Mouse (Mus musculus) kidney, embryonic 14.5 days (tissue): ENCODE data around the gene Mars. TPM values are rescaled to one million over a fixed set of nuclear protein-coding genes. Genes with fewer than 3 reads are reported as not detected.

Experiments
- ATAC-seq: fragments of 200-750 bp; cut with Nextera tagmentation; 2 replicates; pipeline ENCODE4 v1.8.0; 2017; ENCODE audit warnings: moderate number of reproducible peaks, mild to moderate bottlenecking, moderate TSS enrichment, moderate library complexity; ENCODE audit not compliant: low FRiP score, low TSS enrichment
- H3K27ac ChIP-seq: fragments of 300-500 bp; sonication (generic); 2 replicates; pipeline ENCODE4 v1.5.1; 2014; ENCODE audit warnings: low read depth, mild to moderate bottlenecking, low read length, moderate library complexity, mixed read lengths
- H3K27me3 ChIP-seq: fragments of 300-500 bp; sonication (generic); 2 replicates; pipeline ENCODE4 v1.6.1; 2014; ENCODE audit warnings: mild to moderate bottlenecking, low read length; ENCODE audit not compliant: control insufficient read depth, insufficient read depth
- H3K36me3 ChIP-seq: fragments of 300-500 bp; sonication (generic); 2 replicates; pipeline ENCODE4 v1.6.1; 2014; ENCODE audit warnings: low read length, mixed read lengths; ENCODE audit not compliant: control insufficient read depth, insufficient read depth
- H3K4me1 ChIP-seq: fragments of 300-500 bp; sonication (generic); 2 replicates; pipeline ENCODE4 v1.6.1; 2014; ENCODE audit warnings: low read length, mixed read lengths; ENCODE audit not compliant: control insufficient read depth, insufficient read depth
- H3K4me2 ChIP-seq: fragments of 300-500 bp; sonication (generic); replicated peaks from 2 replicates; pipeline ENCODE4 v1.6.1; 2014; ENCODE audit warnings: low read depth, mild to moderate bottlenecking, low read length
- H3K4me3 ChIP-seq: fragments of 300-500 bp; sonication (generic); 2 replicates; pipeline ENCODE4 v1.5.1; 2014; ENCODE audit warnings: mild to moderate bottlenecking, low read length
- H3K9ac ChIP-seq: fragments of 300-500 bp; sonication (generic); 2 replicates; pipeline ENCODE4 v1.6.1; 2014; ENCODE audit warnings: low read depth, mild to moderate bottlenecking, low read length, moderate library complexity
- H3K9me3 ChIP-seq: fragments of 300-500 bp; sonication (generic); 2 replicates; pipeline ENCODE4 v1.6.1; 2016; ENCODE audit warnings: low read length; ENCODE audit not compliant: control insufficient read depth
- WGBS: fragments of 180-500 bp; shearing (Covaris S2); extraction: QIAGEN DNeasy Blood & Tissue Kit; methylation state at CpG from one replicate; pipeline ENCODE4 v1.1.7; 2014; 5-methylcytosine and 5-hydroxymethylcytosine counted together
- polyA plus RNA-seq: library from polyadenylated mRNA; unstranded; fragments of >200 nt; fragmentation: Nextera tagmentation; extraction: Ambion mirVana; gene quantifications from 2 replicates; pipeline ENCODE4 v1.2.1, GENCODE M21; 2014

The Mars gene
- polyA plus RNA-seq, 1 experiment from 2014 or later, result 146 TPM

GRCm38 (mm10) chr10:127291881-127292638, 19.5 kb downstream of the Mars start:
- Histone ChIP-seq H3K27ac (no peak overlapping the region), H3K9ac (peak overlapping the region; percentile 65), H3K27me3 (no peaks in the 10 kb centered on the region), H3K4me3 (peak overlapping the region; percentile 62), H3K9me3 (no peaks in the 10 kb centered on the region), H3K4me1 (peaks cover 24% of the 10 kb centered on the region), H3K36me3 (peaks cover 42% of the 10 kb centered on the region), H3K4me2 (peak overlapping the region; percentile 90)
- ATAC-seq, result no peak
- 54% methylated on average over 5 of the region's 5 CpGs for WGBS

- Histone ChIP-seq H3K27me3 (no peaks in the 10 kb centered on the region), H3K36me3 (peaks cover 43% of the 10 kb centered on the region), H3K4me3 (peak overlapping the region; percentile 62), H3K4me2 (peak overlapping the region; percentile 90), H3K9me3 (no peaks in the 10 kb centered on the region), H3K27ac (peak overlapping the region; percentile 90), H3K4me1 (peaks cover 32% of the 10 kb centered on the region), H3K9ac (peak overlapping the region; percentile 65)
- 3% methylated on average over 19 of the region's 19 CpGs for WGBS
- peak; percentile 37 for ATAC-seq
Observed at GRCm38 (mm10) chr10:127290930-127291880, 20.4 kb downstream of the Mars start.

GRCm38 (mm10) chr10:127290307-127290929, 21.2 kb downstream of the Mars start:
- peaks cover 43% of the 10 kb centered on the region for H3K36me3 ChIP-seq
- peak overlapping the region; percentile 98 for H3K27ac ChIP-seq
- 0% methylated on average over 36 of the region's 47 CpGs for WGBS
- no peaks in the 10 kb centered on the region for H3K27me3 ChIP-seq
- peak; percentile 91 for ATAC-seq
- peak overlapping the region; percentile 90 for H3K4me2 ChIP-seq
- H3K9me3 ChIP-seq, result no peaks in the 10 kb centered on the region
- peak overlapping the region; percentile 65 for H3K9ac ChIP-seq
- H3K4me3 ChIP-seq, result peak overlapping the region; percentile 62
- peaks cover 38% of the 10 kb centered on the region for H3K4me1 ChIP-seq

GRCm38 (mm10) chr10:127289573-127290191, 21.9 kb downstream of the Mars start:
- Histone ChIP-seq H3K4me2 (peak overlapping the region; percentile 90), H3K27ac (peak overlapping the region; percentile 98), H3K36me3 (peaks cover 43% of the 10 kb centered on the region), H3K9me3 (no peaks in the 10 kb centered on the region), H3K4me1 (peaks cover 39% of the 10 kb centered on the region), H3K4me3 (peak overlapping the region; percentile 62), H3K9ac (peak overlapping the region; percentile 38; the same call in 1 of the 2 replicates), H3K27me3 (no peaks in the 10 kb centered on the region)
- no peak for ATAC-seq
- 2% methylated on average over 15 of the region's 15 CpGs for WGBS

- Histone ChIP-seq H3K9me3 (no peaks in the 10 kb centered on the region), H3K4me3 (peak within 1 kb of the TSS; percentile 62), H3K36me3 (peaks cover 43% of the 10 kb centered on the region), H3K4me2 (peak within 1 kb of the TSS; percentile 90), H3K27ac (peak within 1 kb of the TSS; percentile 98), H3K27me3 (no peaks in the 10 kb centered on the region), H3K4me1 (peaks cover 39% of the 10 kb centered on the region), H3K9ac (peak within 1 kb of the TSS; percentile 83)
- ATAC-seq, result peak; percentile 18
- WGBS, result under 1% methylated on average over 23 of the region's 65 CpGs
Observed at GRCm38 (mm10) chr10:127288800-127289572, 22.6 kb downstream of the Mars start, which contains the start of gene Mbd6. Gene Mbd6 (minus strand): TSS chr10:127289018.

- Histone ChIP-seq H3K4me3 (peak overlapping the region; percentile 62), H3K27ac (peak overlapping the region; percentile 98), H3K27me3 (no peaks in the 10 kb centered on the region), H3K4me2 (peak overlapping the region; percentile 90), H3K9ac (peak overlapping the region; percentile 83), H3K36me3 (peaks cover 43% of the 10 kb centered on the region), H3K9me3 (no peaks in the 10 kb centered on the region), H3K4me1 (peaks cover 39% of the 10 kb centered on the region)
- ATAC-seq, result peak; percentile 28
- under 1% methylated on average over 22 of the region's 28 CpGs for WGBS
Observed at GRCm38 (mm10) chr10:127288328-127288799, 23.2 kb downstream of the Mars start.

- Histone ChIP-seq H3K4me2 (peak overlapping the region; percentile 90), H3K4me1 (peaks cover 39% of the 10 kb centered on the region), H3K4me3 (peak overlapping the region; percentile 62), H3K27ac (peak overlapping the region; percentile 98), H3K27me3 (no peaks in the 10 kb centered on the region), H3K36me3 (peaks cover 45% of the 10 kb centered on the region), H3K9me3 (no peaks in the 10 kb centered on the region), H3K9ac (peak overlapping the region; percentile 83)
- WGBS, result 0% methylated on average over 3 of the region's 3 CpGs
- no peak for ATAC-seq
Observed at GRCm38 (mm10) chr10:127287936-127288293, 23.7 kb downstream of the Mars start.
